In the genomic region with DNA sequence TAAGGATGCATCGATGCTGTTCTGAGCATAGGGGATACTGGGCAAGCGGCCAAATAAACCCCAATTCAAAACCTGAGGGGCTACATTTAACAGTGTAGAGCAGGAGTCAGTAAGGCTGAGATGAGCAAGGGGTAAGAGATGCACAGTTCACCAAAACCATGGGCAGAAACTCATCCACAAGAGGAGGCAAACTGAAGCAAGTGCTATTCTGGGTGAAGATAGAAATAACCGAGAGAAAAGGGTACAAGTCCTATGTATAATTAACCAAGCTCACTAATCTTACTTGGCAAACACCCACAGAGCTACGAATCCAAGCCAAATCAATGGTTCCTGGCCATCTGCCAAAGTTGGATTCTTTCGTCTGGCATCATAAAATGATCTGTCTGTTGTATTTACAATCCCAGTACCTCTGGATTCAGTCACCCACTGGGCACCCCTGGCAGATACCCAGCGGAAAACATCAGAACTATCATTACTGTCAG, we compare ENCODE assay signal across 10 mouse cellular contexts. TPM values are rescaled to one million over a fixed set of nuclear protein-coding genes. Genes with fewer than 3 reads are reported as not detected.
DNase-seq lines count a peak whose midpoint lies in the region; ATAC-seq and TF ChIP-seq lines count a peak whose summit lies in the region.
"Had no signal": no experiment of that assay in that cellular context is flagged by ENCODE, and none has a peak within 500 bp of the region (broad histone marks: within the 10 kb centered on the region; RNA-seq: fewer than 3 reads in every experiment).

No protein-coding gene starts in this region.

- H3K36me3 ChIP-seq in heart, postnatal 0 days (replicated peaks; ENCODE audit: control insufficient read depth, insufficient read depth, low read length): no peaks in the 10 kb centered on the region
- no peaks in the 10 kb centered on the region for H3K36me3 ChIP-seq in kidney, postnatal 0 days (ENCODE audit: insufficient read depth, low read length)
- no peaks in the 10 kb centered on the region for H3K36me3 ChIP-seq in stomach, embryonic 16.5 days (ENCODE audit: control insufficient read depth, insufficient read depth, low read length)
- H3K36me3 ChIP-seq: G1E had no signal

- peak overlapping the region; percentile 21 for H3K4me3 ChIP-seq in heart, postnatal 0 days (ENCODE audit: low read depth, low read length)
- H3K4me3 ChIP-seq in kidney, postnatal 0 days (replicated peaks; ENCODE audit: low read depth, low read length): peak overlapping the region; percentile 13; the same call in 1 of the 2 replicates
- H3K4me3 ChIP-seq in stomach, embryonic 16.5 days (replicated peaks; ENCODE audit: low read length): peak overlapping the region; percentile 19
- H3K4me3 ChIP-seq: left cerebral cortex, adult 2 months had no signal

- H3K27ac ChIP-seq in heart, postnatal 0 days (ENCODE audit: low read depth): peak overlapping the region; percentile 78
- H3K27ac ChIP-seq in kidney, postnatal 0 days: no peak overlapping the region
- peak overlapping the region; percentile 61 for H3K27ac ChIP-seq in stomach, embryonic 16.5 days (ENCODE audit: low read length)
- H3K27ac ChIP-seq: left cerebral cortex, adult 2 months had no signal

- TF ChIP-seq EP300 in heart, postnatal 0 days (IDR thresholded peaks at IDR 0.05; ENCODE audit: low read depth): no peak

- no peaks in the 10 kb centered on the region for H3K9me3 ChIP-seq in heart, postnatal 0 days (replicated peaks; ENCODE audit: control insufficient read depth, low read length)
- no peaks in the 10 kb centered on the region for H3K9me3 ChIP-seq in kidney, postnatal 0 days (replicated peaks; ENCODE audit: low read length)
- no peaks in the 10 kb centered on the region for H3K9me3 ChIP-seq in stomach, embryonic 16.5 days (replicated peaks; ENCODE audit: control insufficient read depth, low read length)

- H3K9ac ChIP-seq in heart, postnatal 0 days (replicated peaks; ENCODE audit: low read depth, low read length): 0 out of 2 replicates have a peak overlapping the region, but pooled peaks have one; percentile 11
- H3K9ac ChIP-seq in kidney, postnatal 0 days (ENCODE audit: low read depth, low read length): no peak overlapping the region
- peak overlapping the region; percentile 22 for H3K9ac ChIP-seq in stomach, embryonic 16.5 days (ENCODE audit: low read length)

- H3K4me1 ChIP-seq in heart, postnatal 0 days (ENCODE audit: control insufficient read depth, insufficient read depth): peaks cover 74% of the 10 kb centered on the region
- H3K4me1 ChIP-seq in kidney, postnatal 0 days (replicated peaks; ENCODE audit: insufficient read depth, low read length): peaks cover 16% of the 10 kb centered on the region
- H3K4me1 ChIP-seq in stomach, embryonic 16.5 days (ENCODE audit: control insufficient read depth, insufficient read depth, low read length): peaks cover 64% of the 10 kb centered on the region

- intact Hi-C loops in heart, postnatal 25 days (cut with DNase I): no loop called here

- H3K4me2 ChIP-seq in heart, postnatal 0 days (ENCODE audit: low read depth, low read length): peak overlapping the region; percentile 54
- H3K4me2 ChIP-seq in kidney, postnatal 0 days (ENCODE audit: low read length): peak overlapping the region; percentile 43
- H3K4me2 ChIP-seq in stomach, embryonic 16.5 days (ENCODE audit: low read depth, low read length): peak overlapping the region; percentile 48

- ATAC-seq in heart, postnatal 0 days (ENCODE audit: insufficient read depth, low read depth): no peak
- ATAC-seq in kidney, postnatal 0 days (replicated peaks; ENCODE audit: low FRiP score, low read depth): no peak
- no peak for ATAC-seq in stomach, embryonic 16.5 days (ENCODE audit: insufficient read depth, low FRiP score)

- TF ChIP-seq CTCF in heart, postnatal 0 days (IDR thresholded peaks at IDR 0.05; ENCODE audit: low read depth): no peak
- no peak for TF ChIP-seq CTCF in kidney, postnatal 0 days (IDR thresholded peaks at IDR 0.05; ENCODE audit: low read depth)

- 25% methylated on average over 6 of the region's 6 CpGs for WGBS in heart, postnatal 0 days
- 44% methylated on average over 6 of the region's 6 CpGs for WGBS in kidney, postnatal 0 days
- 35% methylated on average over 6 of the region's 6 CpGs for WGBS in stomach, embryonic 16.5 days

- DNase-seq in heart, postnatal 0 days (ENCODE audit: low spot score): no peak
- no peak for DNase-seq in heart, postnatal 25 days (ENCODE audit: low spot score)
- DNase-seq in right cerebral cortex, postnatal 10 days (ENCODE audit: low spot score in 2 of 2): peak; percentile 58 to 65
- no peak for DNase-seq in right cerebral cortex, adult 18-20 months
- DNase-seq in kidney, postnatal 0 days (ENCODE audit: low spot score): no peak
- DNase-seq in spleen, postnatal 36 days (ENCODE audit: low spot score in 2 of 2): no peak
- DNase-seq in lung, adult 18-20 months: no peak

- no peaks in the 10 kb centered on the region for H3K27me3 ChIP-seq in heart, postnatal 0 days (ENCODE audit: control insufficient read depth, insufficient read depth, low read length)
- no peaks in the 10 kb centered on the region for H3K27me3 ChIP-seq in kidney, postnatal 0 days (ENCODE audit: insufficient read depth, low read length)
- H3K27me3 ChIP-seq in stomach, embryonic 16.5 days (ENCODE audit: control insufficient read depth, insufficient read depth, low read length): no peaks in the 10 kb centered on the region

RNA-seq across cellular contexts. Expression of a gene that starts 6.3 kb away (rescaled TPM):
- total RNA-seq in heart, postnatal 0 days (2014; rRNA removed; ENCODE audit: low replicate concordance): 56.8 and 61.4 TPM in 2 replicates
- 12.4 and 13.5 TPM in 2 replicates for polyA plus RNA-seq in heart, postnatal 0 days (2015; fragmentation: Nextera tagmentation; extraction: Ambion mirVana)
- 10 to 100 TPM; 96.7 to 97.4 TPM for total RNA-seq in heart, postnatal 25 days (2021)
- 13.3 and 14.4 TPM in 2 replicates for polyA plus RNA-seq in kidney, postnatal 0 days (2015; fragmentation: Nextera tagmentation; extraction: Ambion mirVana)
- 59.8 and 64.7 TPM in 2 replicates for polyA plus RNA-seq in stomach, embryonic 16.5 days (2015; fragmentation: Nextera tagmentation; extraction: Ambion mirVana)
- polyA plus RNA-seq: G1E had no signal

Comparison
In these comparisons a context has a peak if more than half of its experiments do, and no peak if none do; other contexts are left out.
1. DNase-seq: peak in right cerebral cortex, postnatal 10 days (2 of 2); none in heart, postnatal 0 days (single experiment), heart, postnatal 25 days (single experiment), right cerebral cortex, adult 18-20 months (single experiment), kidney, postnatal 0 days (single experiment), spleen, postnatal 36 days (0 of 2) and lung, adult 18-20 months (0 of 2).
2. Peak in every context shown above with its lines, with median percentiles within 50 percentile points of each other: H3K4me2 ChIP-seq and H3K4me3 ChIP-seq.